Mouse (Mus musculus) thymus, postnatal 0 days (tissue): Measurements from ENCODE around the gene Tmem79. TPM values are rescaled to one million over a fixed set of nuclear protein-coding genes. Genes with fewer than 3 reads are reported as not detected.
"Not testable (repeated sequence)": the region's sequence is repeated elsewhere in the genome, so short reads cannot be mapped to it uniquely, and the experiment has no call there.

ENCODE experiments used
- DNase-seq: peaks from one replicate; pipeline ENCODE4 v3.0.0-alpha.2; 2015; ENCODE audit warnings: low spot score
- polyA plus RNA-seq: library from polyadenylated mRNA; unstranded; fragments of >200 nt; fragmentation: Nextera tagmentation; extraction: Ambion mirVana; gene quantifications from 2 replicates; pipeline ENCODE4 v1.2.1, GENCODE M21; 2015

The Tmem79 gene
- polyA plus RNA-seq, 1 experiment from 2014 or later: 3.0 TPM

DNA sequence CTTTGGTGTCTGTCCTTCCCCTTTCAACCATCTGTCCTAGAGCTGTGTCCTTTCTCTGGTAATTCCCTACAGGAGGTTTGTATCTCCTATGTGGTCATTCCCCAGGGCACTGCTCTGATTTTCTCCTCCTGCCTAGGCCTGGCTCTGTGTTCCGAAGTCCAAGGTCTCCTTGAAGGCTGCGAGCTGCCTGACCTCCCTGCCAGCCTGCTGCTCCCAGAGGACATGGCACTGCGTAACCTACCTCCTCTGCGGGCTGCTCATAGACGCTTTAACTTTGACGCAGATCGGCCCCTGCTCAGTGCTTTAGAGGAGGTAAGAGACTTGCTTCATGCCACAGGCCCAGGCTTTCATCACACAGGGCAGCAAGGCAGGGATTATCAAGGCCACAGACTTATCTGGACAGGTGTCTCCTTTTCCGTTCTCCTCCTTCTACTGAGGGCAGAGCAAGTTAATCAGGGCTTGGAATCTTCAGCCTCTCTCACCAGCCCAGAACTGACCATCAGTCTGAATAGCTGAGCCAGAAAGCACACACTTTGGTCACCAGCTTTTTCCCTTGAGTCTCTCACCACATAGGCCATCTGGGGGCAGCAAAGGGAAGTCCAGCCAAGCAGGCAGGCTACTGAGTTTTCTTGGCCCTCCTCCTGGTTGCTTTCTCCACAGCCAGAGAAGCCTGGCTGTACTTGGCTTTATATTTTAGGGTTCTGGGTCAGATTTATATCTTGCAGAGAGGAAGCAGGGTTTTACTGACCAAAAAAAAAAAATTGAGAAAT, 18.6 kb upstream of the Tmem79 start:
- DNase-seq: no peak

DNA sequence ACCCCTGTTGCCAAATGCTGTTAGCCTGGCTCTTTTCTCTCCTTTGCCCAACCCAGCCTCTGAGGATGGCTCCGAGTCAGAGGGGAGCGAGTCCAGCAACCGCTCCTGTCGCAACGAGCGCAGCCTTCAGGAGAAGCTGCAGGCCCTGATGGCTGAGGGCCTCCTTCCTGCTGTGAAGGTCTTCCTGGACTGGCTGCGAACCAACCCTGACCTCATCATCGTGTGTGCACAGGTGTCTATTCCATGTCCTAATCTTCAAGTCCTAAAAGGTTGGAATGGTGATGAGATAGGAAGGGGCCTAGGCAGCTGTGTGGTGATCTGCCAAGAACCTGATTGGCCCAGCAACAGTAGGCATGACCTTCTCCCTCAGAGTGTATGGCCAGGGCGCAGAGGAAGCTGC, 17.0 kb upstream of the Tmem79 start:
- DNase-seq: no peak

DNA sequence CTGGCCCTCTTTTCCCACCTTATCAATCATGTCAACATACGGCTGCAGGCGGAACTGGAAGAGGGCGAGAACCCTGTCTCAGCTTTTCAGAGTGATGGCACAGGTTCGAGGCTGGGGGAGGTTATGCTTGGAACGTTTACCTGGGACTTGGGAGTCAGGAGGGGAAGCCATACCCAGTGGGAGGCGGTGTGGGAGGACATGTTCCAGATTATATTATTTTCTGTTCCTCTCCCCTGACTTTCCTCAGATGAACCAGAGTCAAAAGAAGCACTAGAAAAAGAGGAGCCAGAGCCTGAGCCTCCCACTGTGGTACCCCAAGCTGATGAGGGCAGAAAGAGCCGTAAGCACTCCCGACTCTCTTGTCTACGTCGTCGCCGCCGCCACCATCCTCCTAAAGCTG, 14.8 kb upstream of the Tmem79 start:
- no peak for DNase-seq

DNA sequence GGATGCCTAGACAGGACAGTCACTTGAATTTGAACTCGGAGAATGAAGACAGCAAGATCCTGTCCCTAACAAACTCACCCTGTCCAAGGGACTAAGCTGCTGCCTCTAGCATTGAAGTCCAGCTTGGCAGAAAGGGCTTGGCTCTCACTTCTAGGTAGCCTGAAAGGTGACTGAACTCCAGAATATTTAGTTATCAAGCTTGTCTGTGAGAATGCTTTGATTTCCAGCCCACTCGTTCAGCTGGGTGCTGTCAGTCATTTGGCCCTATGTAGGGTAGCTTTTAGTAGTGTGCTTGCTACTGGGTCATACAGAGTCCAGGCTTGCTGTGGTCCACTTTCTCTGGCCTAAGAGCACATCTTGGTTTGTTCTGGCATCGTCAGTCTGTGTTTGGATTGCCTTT, 3.1 kb upstream of the Tmem79 start:
- DNase-seq: no peak

DNA sequence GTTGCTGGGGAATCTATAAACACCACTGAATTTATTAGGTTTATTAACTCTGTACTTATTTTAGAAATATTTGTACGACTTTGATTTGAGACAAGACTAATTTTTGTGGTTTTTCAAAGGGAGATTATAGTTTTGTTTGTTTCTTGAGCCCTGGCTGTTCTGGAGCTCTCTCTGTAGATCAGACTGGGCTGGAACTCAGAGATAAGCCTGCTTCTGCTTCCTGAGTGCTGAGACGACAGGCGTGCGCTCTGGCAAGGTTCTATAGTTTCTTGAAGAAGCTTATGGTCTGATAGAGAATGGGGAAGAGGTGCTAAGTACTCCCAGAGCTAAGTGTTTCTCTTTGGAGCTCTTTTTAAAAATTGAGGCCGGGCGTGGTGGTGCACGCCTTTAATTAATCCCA, 2.4 kb upstream of the Tmem79 start:
- no peak for DNase-seq

DNA sequence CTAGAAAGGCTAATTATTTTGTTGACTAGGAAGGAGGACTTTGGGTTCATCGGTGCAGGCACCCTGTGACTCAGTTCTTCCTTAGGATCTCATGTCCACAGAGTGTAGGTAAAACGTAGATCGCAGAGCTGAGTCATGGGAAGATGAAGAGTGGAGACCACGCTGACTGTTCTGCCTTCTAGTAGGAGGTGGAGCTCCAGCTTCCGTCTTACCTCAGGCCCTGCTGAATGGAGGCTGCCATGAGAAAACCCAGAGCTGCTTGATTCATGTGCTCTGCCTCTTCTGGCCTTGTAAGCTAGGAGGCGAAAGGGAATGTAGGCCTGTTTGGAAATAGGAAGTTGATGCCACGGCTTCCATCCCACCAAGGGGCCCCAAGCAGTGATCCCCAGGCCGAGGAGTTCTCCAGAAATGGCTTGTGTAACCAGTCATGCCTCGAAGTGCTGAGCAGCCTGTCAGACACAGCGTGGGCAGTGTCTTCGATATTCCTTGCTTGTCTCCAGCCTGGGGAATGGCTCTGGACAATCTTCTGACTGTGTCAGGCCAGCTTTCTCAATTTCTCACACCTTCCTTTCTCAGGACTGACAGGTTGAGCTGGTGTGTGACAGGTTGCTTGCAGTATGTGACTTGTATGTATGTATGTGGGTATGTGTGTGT, 1.5 kb upstream of the Tmem79 start:
- peak; percentile 57 for DNase-seq

- peak; percentile 7 for DNase-seq
These were observed 403 bp downstream of the Tmem79 start for GRCm38 (mm10) chr3:88335436-88336053.

- no peak for DNase-seq
These were observed 979 bp downstream of the Tmem79 start for GRCm38 (mm10) chr3:88334902-88335435.

- no peak for DNase-seq
These were observed 1.8 kb downstream of the Tmem79 start for GRCm38 (mm10) chr3:88334029-88334658.

DNA sequence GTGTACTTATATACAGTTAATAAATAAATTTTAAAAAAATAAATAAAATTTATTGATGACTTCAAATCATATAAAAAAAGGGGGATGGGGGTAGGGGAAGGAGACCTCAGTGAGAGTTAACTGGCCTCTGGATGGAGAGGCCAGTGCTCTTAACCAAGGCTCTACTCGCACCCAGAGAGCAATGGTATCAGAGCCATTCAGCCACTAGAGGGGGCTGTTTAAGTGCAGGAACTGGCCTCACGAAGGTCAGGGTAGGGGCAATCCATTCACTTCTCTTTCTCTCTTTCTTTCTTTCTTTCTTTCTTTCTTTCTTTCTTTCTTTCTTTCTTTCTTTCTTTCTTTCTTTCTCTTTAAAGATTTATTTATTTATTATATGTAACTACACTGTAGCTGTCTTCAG, 4.7 kb downstream of the Tmem79 start:
- DNase-seq: peak; percentile 73

GRCm38 (mm10) chr3:88328956-88329355, 7.0 kb downstream of the Tmem79 start:
- DNase-seq: no peak

DNA sequence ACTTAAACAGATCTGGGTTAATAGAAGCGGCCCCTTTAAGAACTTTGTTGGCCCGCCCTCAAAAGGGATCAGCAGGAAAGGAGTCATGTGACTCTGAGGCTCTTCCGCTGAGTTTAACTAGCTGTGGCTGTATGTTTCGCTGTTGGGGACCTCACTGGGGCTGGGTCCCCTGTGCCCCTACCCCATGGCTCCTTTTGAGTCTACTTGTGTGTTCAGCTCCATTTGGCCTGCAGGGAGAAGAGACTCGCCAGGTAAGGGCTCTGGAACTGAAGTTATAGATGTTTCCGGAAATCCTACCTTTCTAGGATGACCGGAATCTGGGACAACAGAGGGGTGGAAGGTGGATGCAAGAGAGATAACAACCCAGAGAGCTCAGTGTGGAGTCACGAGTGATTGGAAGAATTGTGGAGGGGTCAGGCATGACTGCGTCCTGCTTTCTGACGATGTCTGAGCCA, 11.0 kb downstream of the Tmem79 start, which contains the start of gene Glmp:
Gene Glmp (plus strand): TSS at position 73 of the 455 bp plus-strand sequence.
- peak; percentile 66 for DNase-seq

DNA sequence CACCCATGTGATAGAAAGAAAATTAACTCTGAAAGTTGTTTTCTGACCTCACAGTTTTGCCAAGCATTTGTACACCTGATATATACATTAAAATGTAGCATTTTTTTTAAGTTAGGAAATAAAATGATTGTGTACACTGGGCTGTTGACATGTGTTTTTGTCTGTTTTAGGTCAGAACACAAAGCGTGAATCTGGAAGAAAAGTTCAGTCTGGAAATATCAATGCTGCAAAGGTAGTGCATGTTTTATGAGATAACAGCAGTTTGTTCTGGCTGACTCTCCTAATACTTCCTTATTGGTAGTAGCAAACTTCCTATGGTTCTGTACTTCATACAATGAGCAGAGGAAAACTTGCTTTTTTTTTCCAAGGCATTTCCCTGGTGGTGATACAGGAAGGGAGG, 36.8 kb downstream of the Tmem79 start:
- no peak for DNase-seq

GRCm38 (mm10) chr3:88297321-88297851, 38.6 kb downstream of the Tmem79 start:
- no peak for DNase-seq

GRCm38 (mm10) chr3:88296561-88297318, 39.2 kb downstream of the Tmem79 start, which contains the start of the genes Tsacc and Cct3:
Gene Tsacc (minus strand): TSS chr3:88296999.
Gene Cct3 (plus strand): TSS chr3:88297116.
- DNase-seq: peak; percentile 99

GRCm38 (mm10) chr3:88296110-88296560, 39.8 kb downstream of the Tmem79 start:
- DNase-seq: no peak

- not testable (repeated sequence) for DNase-seq
These were observed 40.7 kb downstream of the Tmem79 start for GRCm38 (mm10) chr3:88295272-88295671.

GRCm38 (mm10) chr3:88291970-88292369, 44.0 kb downstream of the Tmem79 start:
- DNase-seq: peak; percentile 45

- not testable (repeated sequence) for DNase-seq
These were observed 47.7 kb downstream of the Tmem79 start for GRCm38 (mm10) chr3:88288133-88288713.

- DNase-seq: no peak
These were observed 48.8 kb downstream of the Tmem79 start, which contains the start of gene Gm38392 for GRCm38 (mm10) chr3:88287110-88287509. Gene Gm38392 (minus strand): TSS chr3:88287210.
